Mouse (Mus musculus): Measurements from ENCODE around the gene Chst8. TPM values are rescaled to one million over a fixed set of nuclear protein-coding genes. Genes with fewer than 3 reads are reported as not detected.

Chst8 gene
- total RNA-seq, 2 experiments from 2014 or later: 18.7 to 21.1 TPM

DNA sequence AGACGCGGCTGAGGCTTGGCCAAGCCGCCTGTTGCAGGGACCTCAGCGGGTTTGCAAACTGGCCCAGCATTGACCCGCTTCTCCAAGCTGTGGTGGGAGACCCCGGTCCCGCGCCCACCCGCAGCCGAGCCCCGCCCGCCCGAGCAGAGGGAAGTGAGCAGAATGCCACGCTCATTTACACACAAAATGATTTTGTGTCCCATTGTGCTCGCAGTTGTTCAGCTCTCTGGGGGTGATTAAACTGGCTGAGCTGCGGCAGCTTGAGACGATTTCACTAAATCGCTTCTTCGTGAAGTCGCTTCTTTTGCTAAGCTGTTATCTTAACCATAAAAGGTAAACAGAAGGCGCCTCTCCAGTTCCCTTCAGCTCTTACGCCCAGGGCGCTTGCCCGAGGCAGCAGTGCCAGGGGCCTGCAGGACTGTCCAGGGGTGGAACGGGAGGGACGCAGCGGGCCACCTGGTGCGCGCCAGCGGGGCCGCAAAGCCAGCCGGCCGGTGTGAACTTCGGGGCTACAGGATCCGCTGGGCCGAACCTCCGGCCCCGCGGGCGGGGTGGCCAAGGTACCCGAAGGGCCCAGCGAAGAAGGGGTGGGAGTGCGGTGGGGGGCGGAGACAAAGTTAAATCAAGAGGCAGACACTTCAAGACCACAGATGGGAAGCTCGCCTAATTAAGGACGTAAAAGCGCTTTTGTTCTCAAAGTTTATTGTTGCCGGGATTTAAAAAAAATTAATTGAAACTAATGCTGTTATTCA lies 159.6 kb downstream of the Chst8 start:
- peak in 1 of 2 experiments; percentile 30 for DNase-seq (ENCODE audit: low spot score in 2 of 2)
- intact Hi-C loops (cut with DNase I): loop anchor here (5.0 kb wide), 1 partner anchor 156 kb away; no protein-coding TSS in a partner anchor

DNA sequence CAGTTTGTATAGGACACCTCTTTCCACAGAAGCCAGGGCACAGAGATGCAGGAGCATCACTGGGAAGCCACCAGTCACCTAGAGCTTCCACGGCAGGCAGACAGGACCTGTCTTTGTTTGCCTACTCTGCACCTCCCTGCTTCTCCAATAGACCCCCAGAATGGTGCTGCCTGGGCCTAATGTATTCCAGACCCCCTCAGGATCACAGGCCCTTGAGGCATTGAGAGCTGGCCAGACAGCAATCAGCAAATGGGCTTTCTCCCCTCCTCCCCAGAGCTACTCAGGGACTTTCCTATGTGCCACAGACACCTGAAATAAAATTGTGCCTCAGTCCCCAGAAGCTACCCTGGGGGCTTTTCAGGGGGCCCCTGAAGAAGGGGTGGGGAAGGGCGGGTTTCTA lies 161.1 kb downstream of the Chst8 start:
- intact Hi-C loops (cut with DNase I): loop anchor here (5.0 kb wide), 1 partner anchor 154 kb away; no protein-coding TSS in a partner anchor
- DNase-seq (ENCODE audit: low spot score in 2 of 2): no peak

DNA sequence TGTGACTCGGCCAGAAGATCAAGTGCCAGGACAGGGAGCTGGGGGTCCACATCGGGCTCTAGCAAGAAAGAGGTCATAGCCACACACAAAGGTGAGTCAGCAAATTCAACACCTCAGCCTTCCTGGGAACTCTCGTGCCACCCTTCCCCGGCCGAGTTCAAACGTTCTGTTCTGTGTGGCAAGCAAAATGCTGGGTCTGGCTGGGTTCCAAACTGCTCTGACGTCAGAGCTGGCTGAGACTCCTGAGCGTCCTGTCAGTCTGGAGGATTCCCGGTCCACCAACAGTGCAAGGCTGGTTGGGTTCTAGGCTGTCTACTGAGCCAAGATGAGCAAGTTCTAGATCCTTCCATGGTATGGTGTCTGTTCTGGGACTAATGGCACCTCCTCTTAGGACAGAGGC lies 165.5 kb downstream of the Chst8 start:
- intact Hi-C loops (cut with DNase I): no loop called here
- peak in 1 of 2 experiments; percentile 15 for DNase-seq (ENCODE audit: low spot score in 2 of 2)

DNA sequence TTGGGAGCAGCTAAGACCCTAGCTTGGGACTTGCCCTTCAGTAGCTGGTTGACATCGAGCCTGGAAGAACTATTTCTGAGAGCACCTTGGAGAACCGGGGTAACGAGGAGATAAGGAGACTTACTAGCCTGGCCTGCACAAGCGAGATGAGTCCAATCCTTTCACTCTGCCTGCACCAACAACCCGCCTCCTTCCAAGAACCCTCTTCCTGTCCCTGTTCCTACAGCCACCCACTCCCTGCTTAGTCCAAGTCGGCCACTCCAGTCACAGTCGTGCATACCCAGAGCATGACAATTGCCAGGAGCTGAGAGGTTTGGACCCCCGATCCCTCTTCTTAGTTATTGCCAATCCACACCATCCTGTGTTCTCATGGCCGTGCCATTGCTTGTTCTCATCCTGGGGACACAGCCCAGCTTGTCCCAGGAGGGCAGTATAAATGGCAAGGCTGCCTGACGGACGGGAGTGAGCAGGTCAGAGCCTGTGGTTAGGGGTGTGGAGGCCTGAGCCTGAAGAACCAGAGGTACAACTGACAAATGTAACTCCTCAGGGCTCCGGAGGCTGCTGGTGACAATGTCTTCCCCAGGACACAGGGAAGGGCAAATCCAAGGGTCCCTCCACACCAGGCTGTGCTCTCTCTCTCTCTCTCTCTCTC lies 166.2 kb downstream of the Chst8 start:
- no peak for DNase-seq (ENCODE audit: low spot score in 2 of 2)
- intact Hi-C loops (cut with DNase I): no loop called here

DNA sequence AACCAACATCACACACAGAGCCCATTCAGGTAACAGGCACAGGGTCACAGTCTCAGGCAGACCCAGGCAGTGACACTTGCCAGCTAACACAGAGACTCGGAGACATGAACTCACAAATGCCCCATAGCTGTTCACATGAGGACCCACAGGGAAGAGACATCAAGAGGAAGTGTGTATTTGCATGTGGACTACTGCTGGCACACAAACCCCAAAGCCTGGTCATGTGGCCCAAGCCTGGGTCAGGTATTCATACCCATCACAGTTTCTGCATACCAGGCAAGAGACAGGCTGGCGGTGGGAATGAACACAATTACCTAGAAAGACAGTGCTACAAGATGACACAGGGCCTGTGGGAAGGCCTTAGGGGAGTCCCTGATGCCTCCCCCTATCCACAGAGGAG lies 166.9 kb downstream of the Chst8 start:
- intact Hi-C loops (cut with DNase I): no loop called here

DNA sequence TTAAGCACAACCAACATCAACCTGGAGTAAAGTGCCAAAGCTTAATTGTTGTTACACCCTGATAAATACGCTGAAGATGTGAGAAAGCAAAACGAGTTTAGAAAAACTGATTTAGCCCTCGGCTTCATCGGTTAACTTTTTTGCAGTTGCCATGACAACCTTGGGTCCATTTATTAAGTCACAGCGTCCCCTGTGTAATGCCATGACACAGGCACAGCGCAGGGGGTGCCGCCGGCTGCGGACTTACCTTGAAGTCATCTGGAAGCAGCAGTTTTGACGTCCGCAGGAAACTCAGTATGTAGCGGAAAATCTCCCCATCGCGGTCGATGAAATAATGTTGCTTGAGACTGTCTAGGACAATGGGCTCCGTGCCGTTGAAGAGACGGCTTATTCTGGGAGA lies 167.9 kb downstream of the Chst8 start:
- intact Hi-C loops (cut with DNase I): no loop called here
- DNase-seq (ENCODE audit: low spot score in 2 of 2): no peak

More for the DNA sequence above, 166.9 kb downstream of the Chst8 start:
- DNase-seq (ENCODE audit: low spot score in 2 of 2): no peak

DNA sequence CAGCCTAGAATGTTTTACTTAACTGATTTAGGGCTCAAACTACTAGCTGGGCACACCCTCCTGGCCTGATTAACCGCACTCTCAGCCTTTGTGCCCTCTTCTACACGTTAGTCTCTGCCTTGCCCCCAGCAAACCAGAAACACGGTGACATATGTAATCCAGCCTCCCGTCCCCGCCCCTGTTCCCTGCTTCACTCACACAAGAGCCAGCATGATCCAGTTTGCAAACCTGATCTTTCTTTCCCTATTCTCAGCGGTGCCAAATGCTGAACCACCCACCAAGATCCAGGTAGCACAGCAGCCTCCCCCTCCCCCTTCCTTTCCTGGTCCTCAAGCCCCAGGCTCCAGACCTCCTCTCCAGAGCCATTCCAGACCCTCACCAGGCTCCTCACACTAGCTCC lies 169.2 kb downstream of the Chst8 start:
- intact Hi-C loops (cut with DNase I): no loop called here
- DNase-seq (ENCODE audit: low spot score in 2 of 2): no peak

DNA sequence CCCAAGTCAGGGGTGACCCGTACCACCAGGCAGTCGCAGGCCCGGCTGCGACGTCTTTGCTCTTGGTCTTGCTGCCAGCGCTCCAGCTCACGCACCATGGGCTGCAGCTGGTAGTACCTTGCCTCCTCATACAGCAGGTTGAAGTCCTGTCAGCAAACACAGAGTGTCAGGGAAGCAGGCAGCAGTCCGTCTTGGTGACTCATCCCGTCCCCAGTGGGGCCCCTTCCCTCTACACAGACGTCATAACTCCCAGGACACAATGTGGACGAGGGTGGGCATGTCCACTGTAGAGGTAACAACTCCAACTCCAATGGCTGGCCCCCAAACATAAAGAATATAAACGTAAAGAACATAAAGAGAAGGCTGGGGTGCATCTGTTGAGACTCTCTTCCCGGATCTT lies 170.5 kb downstream of the Chst8 start:
- no peak for DNase-seq (ENCODE audit: low spot score in 2 of 2)
- intact Hi-C loops (cut with DNase I): no loop called here

DNA sequence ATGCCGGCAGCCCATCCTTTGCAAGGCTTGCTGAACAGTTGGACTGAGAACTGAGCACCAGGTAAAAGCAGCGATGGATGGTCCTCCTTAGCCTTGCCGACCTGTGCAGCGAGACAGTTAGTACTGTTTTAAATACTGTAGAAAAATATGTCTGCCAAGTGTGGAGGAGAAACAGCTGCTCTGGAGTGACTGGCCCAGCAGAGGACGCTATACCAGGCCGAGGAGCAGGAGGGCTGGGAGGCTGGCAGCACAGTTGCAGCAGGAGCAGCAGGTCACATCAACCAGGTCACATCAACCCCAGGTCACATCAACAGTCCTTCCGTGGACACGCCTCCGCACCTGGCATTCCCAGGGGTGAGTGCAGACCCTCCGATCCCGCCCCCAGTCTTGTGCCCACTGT lies 172.7 kb downstream of the Chst8 start:
- DNase-seq (ENCODE audit: low spot score in 2 of 2): no peak
- intact Hi-C loops (cut with DNase I): no loop called here

DNA sequence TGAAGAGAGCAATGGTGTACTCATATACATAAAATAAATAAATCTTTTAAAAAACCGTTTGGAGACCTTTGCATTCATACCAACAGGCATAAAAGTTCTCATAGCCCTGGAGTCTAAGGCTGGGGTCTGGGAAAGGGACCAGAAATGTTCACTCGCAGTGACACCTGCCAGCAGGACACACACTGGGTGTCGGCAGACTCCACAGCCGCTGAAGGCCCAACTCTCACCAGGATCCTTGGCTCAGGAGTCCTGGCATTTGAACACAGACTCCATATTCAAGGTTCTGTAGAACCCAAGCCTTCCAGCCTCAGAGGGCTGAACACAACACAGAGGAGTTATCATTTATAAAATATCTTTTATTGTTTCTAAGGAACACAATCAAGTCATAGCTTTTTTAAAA lies 175.8 kb downstream of the Chst8 start:
- no peak for DNase-seq (ENCODE audit: low spot score in 2 of 2)
- intact Hi-C loops (cut with DNase I): no loop called here

DNA sequence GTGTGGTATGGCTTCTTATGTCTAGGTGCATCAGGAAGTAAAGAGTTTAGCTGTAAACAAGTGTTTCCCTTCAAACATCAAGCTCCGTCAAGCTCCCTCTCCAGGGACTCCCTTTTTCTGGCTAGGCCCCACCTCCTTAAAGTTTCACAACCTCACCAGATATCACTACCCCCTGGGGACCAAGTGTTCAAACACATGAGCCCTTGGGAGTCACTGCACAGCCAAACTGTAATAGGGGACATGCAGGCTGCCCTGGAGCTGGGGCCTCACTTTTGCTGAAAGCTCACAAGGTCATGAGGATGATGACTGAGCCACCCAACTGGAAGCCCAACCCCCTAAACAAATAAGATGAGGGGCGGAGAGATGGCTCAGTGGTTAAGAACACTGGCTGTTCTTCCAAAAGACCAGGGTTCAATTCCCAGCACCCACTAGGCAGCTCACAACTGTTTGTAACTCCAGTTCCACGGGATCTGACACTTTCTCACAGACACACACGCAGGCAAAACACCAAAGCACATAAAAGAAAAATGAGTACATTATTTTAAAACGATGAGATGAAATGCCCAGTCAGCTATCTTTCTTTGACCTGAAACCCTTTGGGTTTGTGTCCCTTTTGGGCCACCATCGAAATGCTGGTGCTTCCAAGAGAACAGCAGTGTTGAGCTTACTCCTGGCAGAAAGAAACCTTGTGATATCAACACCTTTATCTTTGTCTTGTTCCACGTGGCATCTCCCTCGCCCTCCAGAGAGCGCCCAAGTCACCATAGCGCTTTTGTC lies 179.4 kb downstream of the Chst8 start:
- intact Hi-C loops (cut with DNase I): no loop called here
- DNase-seq (ENCODE audit: low spot score in 2 of 2): no peak

DNA sequence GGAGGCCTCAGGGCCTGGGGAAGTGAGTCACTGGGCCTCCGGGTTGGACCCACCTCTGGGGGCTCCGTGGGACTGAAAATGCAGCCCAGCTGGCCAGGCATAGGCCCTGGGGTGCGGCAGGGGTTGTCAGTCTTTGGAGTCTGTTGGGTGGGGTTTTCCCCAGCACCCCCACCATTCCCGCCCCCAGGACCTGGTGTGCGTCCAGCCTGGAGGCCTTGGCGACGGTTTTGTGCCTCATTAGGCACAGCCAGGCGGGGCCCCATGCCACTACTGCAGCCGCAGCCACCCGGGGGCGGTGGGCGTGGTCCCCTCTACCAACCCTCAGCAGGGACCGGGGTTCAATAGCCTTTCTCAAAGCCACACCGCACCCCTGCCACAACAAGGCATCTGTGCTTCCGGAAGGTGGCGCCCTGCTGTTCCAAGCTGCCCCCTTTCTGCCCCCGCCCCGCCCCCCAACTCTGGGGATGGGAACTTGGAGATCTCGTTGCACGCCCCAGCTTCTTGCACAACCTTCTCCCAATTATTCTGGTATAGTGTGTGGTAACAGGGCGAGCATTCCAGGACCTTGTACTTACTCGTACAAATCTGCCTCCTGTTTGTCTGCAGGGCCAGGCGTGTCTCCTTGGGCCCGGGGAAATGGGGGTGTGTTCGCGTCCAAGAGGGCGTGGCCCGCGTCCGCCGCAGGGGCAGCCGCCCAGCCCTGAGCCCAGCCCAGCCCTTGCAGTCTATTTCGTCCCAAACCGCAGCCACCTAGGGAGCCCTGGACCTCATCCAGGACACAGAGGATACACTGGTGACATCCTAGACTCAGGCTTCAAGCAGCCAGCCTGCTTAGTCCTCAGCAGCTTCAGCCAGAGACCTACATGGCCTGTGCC lies 182.1 kb downstream of the Chst8 start:
- DNase-seq (ENCODE audit: low spot score in 2 of 2): peak; percentile 34 to 35
- intact Hi-C loops (cut with DNase I): loop anchor here (2.0 kb wide), 1 partner anchor 24 kb away; no protein-coding TSS in a partner anchor

DNA sequence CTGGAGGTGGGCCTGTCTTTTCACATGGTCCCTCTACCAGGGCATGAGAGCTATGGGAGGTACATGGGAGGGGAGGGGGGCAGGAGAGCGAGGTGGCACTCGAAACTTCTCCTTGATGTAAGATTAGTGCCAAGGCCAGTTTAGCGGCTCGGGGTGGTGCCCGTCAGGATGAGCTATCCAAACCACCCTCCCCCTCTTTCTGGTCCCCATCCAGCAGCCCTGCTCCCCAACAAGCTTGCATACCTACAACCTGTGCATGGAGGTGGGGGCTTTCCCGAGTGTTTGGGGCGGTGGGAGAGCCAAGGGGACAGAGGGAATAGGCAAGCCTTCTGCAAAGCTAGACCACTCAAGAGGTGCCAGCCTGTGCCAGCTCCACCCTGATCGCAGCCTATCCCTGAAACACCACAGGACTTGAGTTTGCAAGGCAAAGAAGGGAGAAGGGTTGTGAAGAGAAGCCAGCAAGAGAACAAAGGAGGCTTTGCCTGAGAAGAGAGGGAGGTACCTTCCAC lies 182.8 kb downstream of the Chst8 start:
- intact Hi-C loops (cut with DNase I): loop anchor here (2.0 kb wide), 1 partner anchor 25 kb away; no protein-coding TSS in a partner anchor
- no peak for DNase-seq (ENCODE audit: low spot score in 2 of 2)

Other genes starting within 250 kb of the Chst8 start
- 10 to 100 TPM; 11.7 to 14.0 TPM for gene Kctd15, start 156.0 kb downstream of the Chst8 start, total RNA-seq (2021)
- gene Pepd, start 99.7 kb upstream of the Chst8 start, total RNA-seq (2021): 10 to 100 TPM; 29.5 to 31.3 TPM
- gene Cebpg, start 243.9 kb upstream of the Chst8 start, total RNA-seq (2021): 10 to 100 TPM; 35.0 to 37.1 TPM

Measured in left cerebral cortex, postnatal 36 days (tissue).